Mouse (Mus musculus) intestine, postnatal 0 days (tissue): ENCODE data around the gene Efcab10. TPM values are rescaled to one million over a fixed set of nuclear protein-coding genes. Genes with fewer than 3 reads are reported as not detected.

Experiments
- ATAC-seq: fragments of 200-750 bp; cut with Nextera tagmentation; 2 replicates; pipeline ENCODE4 v1.8.0; 2017; ENCODE audit warnings: mild to moderate bottlenecking, moderate TSS enrichment, moderate library complexity
- H3K27ac ChIP-seq: fragments of 300-500 bp; sonication (generic); 2 replicates; pipeline ENCODE4 v1.5.1; 2014; ENCODE audit warnings: mild to moderate bottlenecking, low read depth, low read length, moderate library complexity
- H3K27me3 ChIP-seq: fragments of 300-500 bp; sonication (generic); replicated peaks from 2 replicates; pipeline ENCODE4 v1.6.1; 2014; ENCODE audit warnings: low read length, mixed read lengths; ENCODE audit not compliant: control insufficient read depth, insufficient read depth
- H3K36me3 ChIP-seq: fragments of 300-500 bp; sonication (generic); 2 replicates; pipeline ENCODE4 v1.6.1; 2014; ENCODE audit warnings: mild to moderate bottlenecking, moderate library complexity; ENCODE audit not compliant: control insufficient read depth, insufficient read depth
- H3K4me1 ChIP-seq: fragments of 300-500 bp; sonication (generic); replicated peaks from 2 replicates; pipeline ENCODE4 v1.6.1; 2014; ENCODE audit warnings: antibody characterized with exemption, low read length, mixed read lengths; ENCODE audit not compliant: control insufficient read depth, insufficient read depth
- H3K4me2 ChIP-seq: fragments of 300-500 bp; sonication (generic); replicated peaks from 2 replicates; pipeline ENCODE4 v1.6.1; 2014; ENCODE audit warnings: low read depth, mild to moderate bottlenecking, moderate library complexity
- H3K4me3 ChIP-seq: fragments of 300-500 bp; sonication (generic); 2 replicates; pipeline ENCODE4 v1.5.1; 2014; ENCODE audit warnings: low read depth, low read length
- H3K9ac ChIP-seq: fragments of 300-500 bp; sonication (generic); 2 replicates; pipeline ENCODE4 v1.6.1; 2014; ENCODE audit warnings: mild to moderate bottlenecking, low read depth, low read length
- H3K9me3 ChIP-seq: fragments of 300-500 bp; sonication (generic); 2 replicates; pipeline ENCODE4 v1.6.1; 2016; ENCODE audit warnings: mixed run types; ENCODE audit not compliant: control insufficient read depth
- CTCF ChIP-seq: sonication (generic); IDR thresholded peaks from 2 replicates; pipeline ENCODE4 v1.5.1; 2016; ENCODE audit warnings: low read depth, mild to moderate bottlenecking, control low read depth, antibody characterized with exemption, moderate library complexity
- WGBS: fragments of 180-500 bp; shearing (Covaris S2); extraction: QIAGEN DNeasy Blood & Tissue Kit; methylation state at CpG from one replicate; pipeline ENCODE4 v1.1.7; 2014; 5-methylcytosine and 5-hydroxymethylcytosine counted together
- polyA plus RNA-seq: library from polyadenylated mRNA; unstranded; fragments of >200 nt; fragmentation: Nextera tagmentation; extraction: Ambion mirVana; gene quantifications from 2 replicates; pipeline ENCODE4 v1.2.1, GENCODE M21; 2015

Efcab10 gene
- 0.18 TPM in 1 of 2 replicates, not detected in the other for polyA plus RNA-seq

DNA sequence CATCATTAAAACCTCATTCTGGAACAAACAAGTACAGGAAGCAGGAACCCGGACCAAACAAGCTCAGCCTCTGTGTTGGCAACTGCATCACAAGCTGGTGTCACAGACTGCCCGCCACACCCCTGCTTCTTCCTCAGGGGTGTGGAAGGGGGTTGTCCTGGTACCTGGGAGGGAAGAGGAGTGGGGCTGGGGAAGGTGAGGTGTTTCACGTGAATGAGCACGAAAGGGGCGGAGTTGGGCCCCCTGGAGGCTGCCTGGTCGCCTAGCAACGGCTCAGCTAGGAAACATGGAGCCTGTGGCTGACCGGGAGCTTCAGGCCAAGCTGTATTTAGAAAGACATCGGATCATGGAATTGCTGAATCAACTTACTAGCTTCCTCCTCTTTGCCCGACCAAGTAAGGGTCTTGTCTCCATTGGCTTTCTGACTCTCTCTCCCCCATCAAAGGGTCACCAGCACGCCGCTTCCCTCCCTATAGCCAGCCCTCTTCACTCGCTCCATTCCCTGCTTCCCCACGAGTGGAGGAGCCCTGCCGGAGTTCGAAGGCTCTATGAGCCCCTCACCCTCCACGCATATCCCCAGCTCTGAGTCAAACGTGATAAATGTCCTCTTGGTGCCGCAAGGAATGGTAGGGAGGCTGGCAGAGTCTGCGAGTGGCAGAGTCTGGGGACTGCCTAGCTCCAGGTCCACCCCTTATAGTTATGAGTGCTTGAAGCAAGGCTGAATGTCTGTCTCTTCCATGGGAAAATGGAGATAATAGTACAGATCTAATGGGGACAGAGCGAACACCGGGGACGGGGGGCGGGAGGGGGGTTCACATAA is at the start of gene Efcab10:
Gene Efcab10, plus strand, starts transcription at position 51 of the 820 bp plus-strand sequence.
- WGBS, result 12% methylated on average over 24 of the region's 24 CpGs
- no peak for TF ChIP-seq CTCF
- Histone ChIP-seq H3K27me3 (no peaks in the 10 kb centered on the region), H3K4me3 (no peak within 1 kb of the TSS), H3K4me1 (no peaks in the 10 kb centered on the region), H3K4me2 (peak within 1 kb of the TSS; percentile 3; the same call in 1 of the 2 replicates), H3K27ac (no peak within 1 kb of the TSS), H3K9me3 (no peaks in the 10 kb centered on the region), H3K36me3 (no peaks in the 10 kb centered on the region), H3K9ac (no peak within 1 kb of the TSS)
- no peak for ATAC-seq

DNA sequence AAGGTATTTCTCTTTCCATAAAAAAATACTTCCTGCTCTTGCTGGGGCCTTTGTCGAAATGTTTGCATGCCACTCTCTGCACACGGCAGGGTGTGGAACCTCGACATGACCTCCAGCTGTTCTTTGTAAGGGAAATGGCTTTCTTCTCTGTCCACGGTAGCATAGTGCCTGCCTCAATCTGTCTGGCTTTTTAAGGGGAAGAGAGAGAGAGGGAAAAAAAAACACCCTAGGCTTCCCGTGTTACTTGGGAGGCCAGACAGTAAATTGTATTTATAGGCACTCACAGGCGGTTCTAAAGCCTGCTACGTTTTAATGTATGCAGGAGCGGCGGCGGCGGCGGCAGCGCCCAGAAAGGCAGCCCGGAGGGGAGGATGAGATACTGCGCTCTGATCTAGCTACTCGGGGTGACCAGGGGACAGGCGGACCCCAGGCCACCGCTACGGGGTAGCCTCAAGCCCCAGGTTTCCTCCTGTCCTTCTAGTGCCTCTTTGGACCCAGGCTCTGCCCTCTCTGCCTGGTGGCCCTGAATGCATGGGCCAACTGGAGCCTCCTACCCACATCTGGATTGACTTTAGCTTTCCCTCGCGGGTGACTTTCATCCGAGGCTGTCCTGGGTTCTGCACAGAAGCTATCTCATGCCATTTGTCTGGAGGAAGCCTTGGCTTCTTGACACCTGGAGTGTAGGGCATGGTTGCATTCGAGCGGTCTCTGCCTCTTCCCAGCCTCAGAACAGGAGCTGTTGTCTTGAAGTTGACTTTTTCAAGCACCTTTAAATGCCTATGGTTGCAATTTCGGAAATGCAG is 49.5 kb upstream of the Efcab10 start:
- TF ChIP-seq CTCF, result no peak

DNA sequence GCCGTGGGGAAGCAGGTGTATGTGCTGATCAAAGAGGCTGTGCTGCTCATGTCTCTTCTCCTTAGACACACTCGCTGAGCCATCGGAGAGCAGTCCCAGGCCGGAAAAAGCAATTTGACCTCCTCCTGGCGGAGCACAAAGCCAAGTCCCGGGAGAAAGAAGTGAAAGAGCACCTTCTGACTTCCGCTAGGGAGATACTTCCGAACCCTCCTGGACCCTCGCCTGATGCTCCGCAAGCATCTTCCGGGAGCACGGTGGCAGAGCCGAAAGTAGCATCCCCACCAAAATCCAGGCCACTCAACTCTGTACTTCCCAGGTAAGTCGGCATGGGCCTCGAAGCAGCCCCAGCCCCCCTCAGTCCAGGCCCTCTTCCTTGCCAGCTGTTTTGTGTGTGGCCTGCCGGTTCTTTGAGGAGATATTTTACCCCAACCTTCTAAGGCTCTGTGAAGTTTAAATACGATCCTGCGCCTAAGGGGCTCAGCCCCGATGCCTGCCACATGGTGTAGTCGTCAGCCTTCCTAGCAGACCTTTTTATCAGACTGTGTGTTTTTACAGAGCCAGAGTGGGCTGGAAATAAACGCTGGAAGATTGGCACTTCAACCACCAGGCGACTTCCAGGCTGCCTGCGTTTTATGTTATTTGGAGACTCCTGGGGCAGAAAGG is 48.8 kb upstream of the Efcab10 start:
- Histone ChIP-seq H3K36me3 (peaks cover 23% of the 10 kb centered on the region; the same call in 1 of the 2 replicates), H3K27ac (no peak overlapping the region), H3K27me3 (no peaks in the 10 kb centered on the region), H3K9ac (no peak overlapping the region), H3K9me3 (no peaks in the 10 kb centered on the region), H3K4me3 (no peak overlapping the region), H3K4me2 (no peak overlapping the region), H3K4me1 (0 out of 2 replicates have a peak, but pooled peaks cover 2% of the 10 kb centered on the region)
- no peak for TF ChIP-seq CTCF
- WGBS, result 76% methylated on average over 23 of the region's 23 CpGs
- ATAC-seq, result no peak

More for the DNA sequence above, 49.5 kb upstream of the Efcab10 start:
- Histone ChIP-seq H3K4me1 (0 out of 2 replicates have a peak, but pooled peaks cover 2% of the 10 kb centered on the region), H3K27me3 (no peaks in the 10 kb centered on the region), H3K4me3 (no peak overlapping the region), H3K27ac (no peak overlapping the region), H3K9ac (no peak overlapping the region), H3K36me3 (peaks cover 22% of the 10 kb centered on the region; the same call in 1 of the 2 replicates), H3K9me3 (no peaks in the 10 kb centered on the region), H3K4me2 (no peak overlapping the region)
- ATAC-seq, result peak; percentile 72
- 35% methylated on average over 25 of the region's 25 CpGs for WGBS

DNA sequence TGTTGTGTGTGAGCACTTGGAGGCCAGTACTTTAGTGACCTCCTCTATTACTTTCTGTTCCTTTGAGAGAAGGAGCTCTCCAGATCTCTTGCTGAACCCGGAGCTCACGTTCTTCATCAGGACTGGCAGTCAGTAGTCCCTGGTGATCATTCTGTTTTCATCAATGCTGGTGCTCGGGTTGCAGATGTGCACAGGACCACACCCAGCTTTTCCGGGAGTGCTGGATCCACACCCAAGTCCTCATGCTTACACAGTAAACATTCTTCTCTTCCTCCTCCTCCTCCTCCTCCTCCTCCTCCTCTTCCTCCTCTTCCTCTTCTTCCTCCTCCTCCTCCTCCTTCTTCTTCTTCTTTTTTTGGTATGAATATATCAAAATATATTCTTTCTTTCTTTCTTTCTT is 42.0 kb upstream of the Efcab10 start:
- Histone ChIP-seq H3K4me2 (no peak overlapping the region), H3K4me1 (no peaks in the 10 kb centered on the region), H3K9me3 (no peaks in the 10 kb centered on the region), H3K9ac (no peak overlapping the region), H3K36me3 (peaks cover 32% of the 10 kb centered on the region), H3K27ac (no peak overlapping the region), H3K4me3 (no peak overlapping the region), H3K27me3 (no peaks in the 10 kb centered on the region)
- WGBS, result 56% methylated on average over 4 of the region's 4 CpGs
- no peak for TF ChIP-seq CTCF
- no peak for ATAC-seq

DNA sequence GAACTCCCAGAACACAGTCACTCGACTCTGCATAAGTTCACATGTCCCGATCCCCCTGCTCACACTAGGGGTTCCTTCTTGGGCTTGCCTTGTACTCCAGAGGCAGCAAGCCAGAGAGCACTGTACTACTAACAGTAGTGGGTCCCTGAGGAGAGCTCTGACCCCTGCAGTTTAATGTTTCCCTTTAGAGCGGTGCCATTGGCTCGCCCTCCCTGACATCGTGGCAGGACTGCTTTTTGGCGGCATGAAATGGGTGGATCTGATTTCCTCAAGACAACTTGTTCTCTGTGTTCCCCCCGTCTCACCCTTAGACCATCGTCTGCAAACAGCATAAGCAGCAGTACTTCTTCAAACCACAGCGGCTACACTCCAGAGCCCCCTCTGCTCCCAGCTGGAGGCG is 36.3 kb upstream of the Efcab10 start:
- ATAC-seq, result no peak
- Histone ChIP-seq H3K27ac (no peak overlapping the region), H3K9me3 (no peaks in the 10 kb centered on the region), H3K27me3 (no peaks in the 10 kb centered on the region), H3K9ac (no peak overlapping the region), H3K36me3 (peaks cover 27% of the 10 kb centered on the region), H3K4me3 (no peak overlapping the region), H3K4me2 (no peak overlapping the region), H3K4me1 (no peaks in the 10 kb centered on the region)
- TF ChIP-seq CTCF, result no peak
- WGBS, result 89% methylated on average over 10 of the region's 10 CpGs

DNA sequence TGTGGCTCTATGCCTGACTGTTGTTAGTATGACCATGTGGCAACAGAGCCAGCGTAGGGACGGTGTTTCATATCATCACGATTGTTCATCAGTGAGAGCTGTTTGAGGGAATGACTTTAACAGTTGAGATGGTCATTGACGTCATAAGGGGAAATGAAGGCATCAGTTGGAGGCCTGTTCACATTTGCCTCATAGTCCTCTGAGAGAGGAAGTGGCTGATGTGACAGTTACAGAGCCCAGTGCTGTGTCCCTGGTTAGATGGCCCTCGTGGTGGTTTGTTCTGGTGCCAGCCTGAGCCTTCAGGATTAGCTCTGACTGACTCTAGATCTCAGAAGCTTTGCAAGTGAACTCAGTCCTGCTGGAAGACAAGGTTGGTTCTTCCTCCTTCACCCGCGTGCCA is 35.4 kb upstream of the Efcab10 start:
- H3K9ac ChIP-seq, result no peak overlapping the region
- H3K27me3 ChIP-seq, result no peaks in the 10 kb centered on the region
- ATAC-seq, result no peak
- H3K4me3 ChIP-seq, result no peak overlapping the region
- no peaks in the 10 kb centered on the region for H3K4me1 ChIP-seq
- no peak overlapping the region for H3K27ac ChIP-seq
- peaks cover 26% of the 10 kb centered on the region for H3K36me3 ChIP-seq
- TF ChIP-seq CTCF, result no peak
- no peaks in the 10 kb centered on the region for H3K9me3 ChIP-seq
- WGBS, result 92% methylated on average over 7 of the region's 7 CpGs
- no peak overlapping the region for H3K4me2 ChIP-seq
